Mouse (Mus musculus): ENCODE measurements around the gene Dock1. TPM values are rescaled to one million over a fixed set of nuclear protein-coding genes. Genes with fewer than 3 reads are reported as not detected.

Dock1 gene
- polyA plus RNA-seq, 1 experiment, result 54.8 TPM

DNA sequence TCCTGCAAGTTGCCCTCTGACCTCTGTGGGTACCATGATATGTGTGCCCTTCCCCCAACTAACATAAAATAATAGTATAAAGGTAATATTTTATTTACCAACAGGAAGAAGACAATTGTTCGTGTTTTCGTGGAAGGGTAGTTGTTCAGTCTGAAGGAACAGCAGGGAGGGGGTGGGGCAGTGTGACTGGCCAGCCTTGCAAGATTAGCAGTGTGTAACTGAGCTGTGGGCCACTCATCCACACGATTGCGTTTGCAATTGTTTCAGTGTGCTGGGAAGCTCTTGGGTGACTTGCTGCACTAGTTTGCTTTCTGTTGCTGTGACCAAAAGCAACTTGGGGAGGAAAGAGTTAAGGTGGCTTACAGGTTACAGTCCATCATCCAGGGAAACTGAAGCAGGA, 7.4 kb downstream of the Dock1 start:
- Histone ChIP-seq H3K27me3 (ENCODE audit: control insufficient read depth, insufficient read depth, low read length, poor library complexity, severe bottlenecking) (no peaks in the 10 kb centered on the region), H3K36me3 (ENCODE audit: control insufficient read depth, insufficient read depth, low read length, poor library complexity, severe bottlenecking) (no peaks in the 10 kb centered on the region), H3K27ac (ENCODE audit: insufficient read depth, low read length) (no peak overlapping the region), H3K4me3 (ENCODE audit: low read depth, low read length) (no peak overlapping the region), H3K9me3 (replicated peaks; ENCODE audit: control insufficient read depth, insufficient read depth, low read length, poor library complexity, severe bottlenecking) (no peaks in the 10 kb centered on the region), H3K4me1 (ENCODE audit: control insufficient read depth, insufficient read depth, low read length) (peaks cover 18% of the 10 kb centered on the region), H3K9ac (ENCODE audit: low read depth, poor library complexity, severe bottlenecking) (no peak overlapping the region)
- TF ChIP-seq CTCF (IDR thresholded peaks at IDR 0.05; ENCODE audit: low read depth, low read length) (no peak), POLR2A (IDR thresholded peaks at IDR 0.05; ENCODE audit: insufficient read depth, low read length) (no peak), EP300 (IDR thresholded peaks at IDR 0.05; ENCODE audit: insufficient read depth, low read depth, low read length) (no peak)

DNA sequence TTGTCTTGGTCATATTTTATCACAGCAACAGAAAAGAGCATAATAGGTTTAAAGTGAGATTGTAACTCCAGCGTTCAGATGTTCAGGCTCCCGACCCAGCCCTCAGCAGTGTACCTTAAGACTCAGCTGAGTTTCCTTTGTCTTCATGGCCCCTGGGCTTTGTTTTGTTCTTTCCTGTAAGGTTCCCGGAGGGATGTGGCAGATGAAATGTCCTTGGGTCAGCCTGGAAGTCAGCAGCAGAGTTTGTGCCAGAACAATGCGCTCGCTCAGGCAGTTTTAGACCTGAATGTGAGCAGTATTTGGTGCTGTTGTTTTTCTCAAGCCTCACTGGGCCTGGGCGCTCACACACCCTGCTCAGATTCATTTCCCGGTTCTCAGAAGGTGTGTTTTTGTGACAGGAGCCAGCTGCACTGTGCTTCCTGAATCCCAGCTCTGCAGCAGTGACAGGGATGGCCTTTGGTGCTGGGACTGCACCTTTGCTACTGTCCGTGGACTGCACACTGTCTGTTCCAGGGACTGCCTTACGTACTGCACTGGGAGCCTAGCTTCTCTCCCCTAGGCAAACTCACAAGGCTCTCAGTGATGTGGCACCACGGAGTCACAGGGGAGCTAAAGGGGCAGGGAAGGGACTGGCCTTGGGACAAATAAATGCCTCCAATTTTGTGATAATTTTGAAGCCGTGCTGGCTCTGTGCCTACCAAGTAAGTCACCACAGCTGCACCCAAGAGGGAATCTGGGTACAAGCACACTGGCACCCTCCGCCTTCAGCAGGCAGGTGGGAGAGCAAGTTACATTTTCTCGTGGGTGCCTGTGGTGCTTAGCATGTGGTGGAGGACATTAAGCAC, 9.1 kb downstream of the Dock1 start:
- H3K36me3 ChIP-seq (ENCODE audit: control insufficient read depth, insufficient read depth, low read length, poor library complexity, severe bottlenecking), result no peaks in the 10 kb centered on the region
- no peak overlapping the region; the same call in 1 of the 2 replicates for H3K4me3 ChIP-seq (ENCODE audit: low read depth, low read length)
- H3K9ac ChIP-seq (ENCODE audit: low read depth, poor library complexity, severe bottlenecking), result 0 out of 2 replicates have a peak overlapping the region, but pooled peaks have one; percentile 2
- TF ChIP-seq CTCF (IDR thresholded peaks at IDR 0.05; ENCODE audit: low read depth, low read length) (no peak), EP300 (IDR thresholded peaks at IDR 0.05; ENCODE audit: insufficient read depth, low read depth, low read length) (peak; percentile 97), POLR2A (IDR thresholded peaks at IDR 0.05; ENCODE audit: insufficient read depth, low read length) (no peak)
- H3K27me3 ChIP-seq (ENCODE audit: control insufficient read depth, insufficient read depth, low read length, poor library complexity, severe bottlenecking), result no peaks in the 10 kb centered on the region
- H3K27ac ChIP-seq (ENCODE audit: insufficient read depth, low read length), result peak overlapping the region; percentile 88
- H3K9me3 ChIP-seq (replicated peaks; ENCODE audit: control insufficient read depth, insufficient read depth, low read length, poor library complexity, severe bottlenecking), result no peaks in the 10 kb centered on the region
- peaks cover 15% of the 10 kb centered on the region for H3K4me1 ChIP-seq (ENCODE audit: control insufficient read depth, insufficient read depth, low read length)

DNA sequence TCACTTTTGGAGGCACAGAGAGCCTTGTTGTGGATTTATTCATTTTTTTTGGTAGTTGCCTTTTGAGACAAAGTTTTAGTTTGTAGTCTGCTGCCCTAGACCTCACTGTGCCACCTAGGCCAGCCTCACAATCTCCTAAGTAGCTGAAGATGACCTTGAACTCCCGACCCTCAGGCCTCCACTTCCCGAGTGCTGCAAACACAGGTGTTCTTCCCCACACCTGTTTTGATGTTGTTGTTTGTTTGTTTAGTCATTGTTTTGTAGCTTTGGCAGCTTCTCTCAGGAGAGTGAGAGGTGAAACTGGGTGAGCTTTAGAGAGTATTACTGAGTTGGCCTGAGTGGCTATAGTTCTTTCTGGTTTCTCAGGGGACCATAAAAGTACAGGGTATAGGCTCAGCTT, 9.7 kb downstream of the Dock1 start:
- TF ChIP-seq POLR2A (IDR thresholded peaks at IDR 0.05; ENCODE audit: insufficient read depth, low read length) (no peak), EP300 (IDR thresholded peaks at IDR 0.05; ENCODE audit: insufficient read depth, low read depth, low read length) (peak; percentile 80; the same call in 1 of the 2 replicates)
- Histone ChIP-seq H3K4me3 (ENCODE audit: low read depth, low read length) (no peak overlapping the region), H3K9me3 (replicated peaks; ENCODE audit: control insufficient read depth, insufficient read depth, low read length, poor library complexity, severe bottlenecking) (no peaks in the 10 kb centered on the region), H3K9ac (ENCODE audit: low read depth, poor library complexity, severe bottlenecking) (0 out of 2 replicates have a peak overlapping the region, but pooled peaks have one; percentile 2), H3K27me3 (ENCODE audit: control insufficient read depth, insufficient read depth, low read length, poor library complexity, severe bottlenecking) (no peaks in the 10 kb centered on the region), H3K27ac (ENCODE audit: insufficient read depth, low read length) (peak overlapping the region; percentile 88), H3K4me1 (ENCODE audit: control insufficient read depth, insufficient read depth, low read length) (peaks cover 15% of the 10 kb centered on the region), H3K36me3 (ENCODE audit: control insufficient read depth, insufficient read depth, low read length, poor library complexity, severe bottlenecking) (no peaks in the 10 kb centered on the region)

DNA sequence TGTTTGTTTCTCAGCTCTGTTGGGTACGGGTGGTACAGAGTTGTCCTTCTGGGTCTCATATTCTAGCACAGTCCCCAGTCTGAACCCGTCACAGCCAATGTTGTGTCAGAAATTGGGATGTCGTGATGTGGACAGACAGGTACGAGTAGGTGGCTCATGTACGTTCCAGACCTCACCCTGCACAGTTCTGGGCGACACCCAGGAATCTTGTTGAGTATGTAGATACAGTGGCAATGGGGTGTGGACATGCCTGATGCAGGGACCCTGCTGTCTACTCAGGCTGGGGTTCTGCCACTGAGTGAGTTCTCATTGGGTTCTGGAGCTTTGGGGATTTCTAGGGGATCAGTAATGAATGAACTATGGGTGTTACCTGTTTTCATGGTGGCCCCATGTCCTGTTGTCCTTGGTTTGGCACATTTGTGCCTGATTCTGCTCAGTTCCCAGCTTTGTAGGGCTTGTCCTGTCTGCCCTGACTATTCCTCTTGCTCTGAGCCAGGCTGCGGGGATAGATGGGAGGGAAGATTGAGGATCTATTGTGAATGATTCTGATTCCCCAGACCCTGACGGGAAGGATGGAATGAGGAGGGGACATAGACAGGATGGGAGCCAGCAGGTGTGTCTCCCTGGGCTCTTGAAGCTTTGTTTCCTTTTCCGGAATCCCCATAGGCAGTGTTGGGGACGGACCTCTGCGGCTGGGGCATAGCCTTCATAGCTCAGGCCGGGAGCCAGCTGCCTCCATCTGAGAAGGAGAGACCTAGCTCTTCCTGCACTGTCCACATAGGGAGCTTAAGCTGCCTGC, 11.5 kb downstream of the Dock1 start:
- TF ChIP-seq CTCF (IDR thresholded peaks at IDR 0.05; ENCODE audit: low read depth, low read length), result no peak
- TF ChIP-seq EP300 (IDR thresholded peaks at IDR 0.05; ENCODE audit: insufficient read depth, low read depth, low read length), result peak; percentile 64; the same call in 1 of the 2 replicates
- TF ChIP-seq POLR2A (IDR thresholded peaks at IDR 0.05; ENCODE audit: insufficient read depth, low read length), result no peak
- H3K9me3 ChIP-seq (replicated peaks; ENCODE audit: control insufficient read depth, insufficient read depth, low read length, poor library complexity, severe bottlenecking), result no peaks in the 10 kb centered on the region
- no peaks in the 10 kb centered on the region for H3K27me3 ChIP-seq (ENCODE audit: control insufficient read depth, insufficient read depth, low read length, poor library complexity, severe bottlenecking)
- H3K27ac ChIP-seq (ENCODE audit: insufficient read depth, low read length), result peak overlapping the region; percentile 64
- no peaks in the 10 kb centered on the region for H3K36me3 ChIP-seq (ENCODE audit: control insufficient read depth, insufficient read depth, low read length, poor library complexity, severe bottlenecking)
- peaks cover 15% of the 10 kb centered on the region for H3K4me1 ChIP-seq (ENCODE audit: control insufficient read depth, insufficient read depth, low read length)
- H3K4me3 ChIP-seq (ENCODE audit: low read depth, low read length), result peak overlapping the region; percentile 26; the same call in 1 of the 2 replicates
- no peak overlapping the region for H3K9ac ChIP-seq (ENCODE audit: low read depth, poor library complexity, severe bottlenecking)

DNA sequence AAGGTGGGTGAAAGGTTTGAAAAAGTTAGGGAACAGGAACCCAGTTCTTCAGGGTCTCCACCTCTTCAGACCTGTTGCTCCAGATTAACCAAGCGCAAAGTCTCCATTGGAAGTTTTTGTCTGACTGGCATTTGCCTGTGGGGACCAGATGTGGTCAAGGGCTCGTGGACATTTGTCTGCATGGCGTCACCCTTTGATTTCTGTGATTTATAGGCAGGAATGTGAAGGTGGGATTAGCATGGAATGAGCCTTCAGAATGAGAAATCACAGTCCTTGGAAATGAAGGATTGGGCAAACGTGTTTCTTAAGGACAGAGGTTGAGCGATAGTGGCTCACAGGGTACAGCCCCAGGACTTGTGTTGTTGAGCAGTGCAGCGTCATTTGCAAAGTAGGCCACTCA, 17.9 kb downstream of the Dock1 start:
- H3K27ac ChIP-seq (ENCODE audit: insufficient read depth, low read length), result no peak overlapping the region
- TF ChIP-seq CTCF (IDR thresholded peaks at IDR 0.05; ENCODE audit: low read depth, low read length), result no peak
- TF ChIP-seq POLR2A (IDR thresholded peaks at IDR 0.05; ENCODE audit: insufficient read depth, low read length), result no peak
- no peak for TF ChIP-seq EP300 (IDR thresholded peaks at IDR 0.05; ENCODE audit: insufficient read depth, low read depth, low read length)
- H3K9me3 ChIP-seq (replicated peaks; ENCODE audit: control insufficient read depth, insufficient read depth, low read length, poor library complexity, severe bottlenecking), result no peaks in the 10 kb centered on the region

More for the DNA sequence above, 17.9 kb downstream of the Dock1 start:
- no peaks in the 10 kb centered on the region for H3K27me3 ChIP-seq (ENCODE audit: control insufficient read depth, insufficient read depth, low read length, poor library complexity, severe bottlenecking)
- no peak overlapping the region for H3K4me3 ChIP-seq (ENCODE audit: low read depth, low read length)
- no peaks in the 10 kb centered on the region for H3K4me1 ChIP-seq (ENCODE audit: control insufficient read depth, insufficient read depth, low read length)
- H3K9ac ChIP-seq (ENCODE audit: low read depth, poor library complexity, severe bottlenecking), result no peak overlapping the region
- no peaks in the 10 kb centered on the region for H3K36me3 ChIP-seq (ENCODE audit: control insufficient read depth, insufficient read depth, low read length, poor library complexity, severe bottlenecking)
